In the genomic region with DNA sequence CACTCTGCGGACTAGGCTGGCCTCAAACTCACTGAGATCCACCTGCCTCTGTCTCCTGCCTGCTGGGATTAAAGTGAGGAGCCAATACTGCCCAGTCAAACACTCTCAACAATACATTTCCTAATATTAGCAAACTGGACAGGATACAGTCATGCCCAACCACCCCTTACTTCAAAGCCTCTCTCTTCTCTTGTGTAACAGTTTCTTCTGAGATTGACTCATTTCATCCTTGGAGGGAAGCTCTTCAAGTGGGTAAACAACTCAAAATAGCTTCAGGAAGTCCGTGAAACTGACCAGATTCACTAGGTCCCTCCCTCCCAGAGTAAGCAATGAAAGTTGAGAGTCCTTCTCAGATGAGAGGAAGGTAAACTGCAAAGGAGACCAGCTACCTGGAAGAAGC, we compare ENCODE assay signal across 25 mouse cellular contexts. TPM values are rescaled to one million over a fixed set of nuclear protein-coding genes. Genes with fewer than 3 reads are reported as not detected.
DNase-seq lines count a peak whose midpoint lies in the region; ATAC-seq and TF ChIP-seq lines count a peak whose summit lies in the region.
"Had no signal": no experiment of that assay in that cellular context is flagged by ENCODE, and none has a peak within 500 bp of the region (broad histone marks: within the 10 kb centered on the region; RNA-seq: fewer than 3 reads in every experiment).

No protein-coding gene starts in this region.

- WGBS in liver, postnatal 0 days (ENCODE audit: insufficient replicate concordance), result 45% methylated on average over 2 of the region's 2 CpGs
- 54% methylated on average over 2 of the region's 2 CpGs for WGBS in liver, embryonic 11.5 days
- WGBS in bone marrow, adult 2 months, result 44% methylated on average over 2 of the region's 2 CpGs
- 56% methylated on average over 2 of the region's 2 CpGs for WGBS in macrophage (ENCODE audit: missing documents)
- WGBS in heart, embryonic 12.5 days, result 56% methylated on average over 2 of the region's 2 CpGs

- no peaks in the 10 kb centered on the region for H3K36me3 ChIP-seq in liver, postnatal 0 days (replicated peaks; ENCODE audit: insufficient read depth, low read length)
- H3K36me3 ChIP-seq in liver, embryonic 11.5 days (ENCODE audit: control insufficient read depth, insufficient read depth, low read length), result no peaks in the 10 kb centered on the region
- H3K36me3 ChIP-seq in macrophage (ENCODE audit: inconsistent target), result no peaks in the 10 kb centered on the region
- H3K36me3 ChIP-seq in heart, embryonic 12.5 days, result no peaks in the 10 kb centered on the region
- H3K36me3 ChIP-seq: forebrain, embryonic 12.5 days; heart, embryonic 13.5 days; limb, embryonic 13.5 days; liver, embryonic 13.5 days; lung, embryonic 15.5 days; midbrain, embryonic 15.5 days had no signal

- H3K4me3 ChIP-seq in liver, postnatal 0 days (ENCODE audit: low read depth, low read length), result no peak overlapping the region
- no peak overlapping the region for H3K4me3 ChIP-seq in liver, embryonic 11.5 days (ENCODE audit: low read depth, low read length)
- no peak overlapping the region for H3K4me3 ChIP-seq in bone marrow, adult 2 months (replicated peaks; ENCODE audit: control insufficient read depth, low read depth, low read length)
- H3K4me3 ChIP-seq in macrophage (ENCODE audit: inconsistent target), result no peak overlapping the region
- no peak overlapping the region for H3K4me3 ChIP-seq in heart, embryonic 12.5 days
- H3K4me3 ChIP-seq: forebrain, embryonic 12.5 days; gastrocnemius, adult 2 months; heart, embryonic 13.5 days; limb, embryonic 13.5 days; liver, embryonic 13.5 days; lung, embryonic 15.5 days; midbrain, embryonic 15.5 days had no signal

- 0 out of 2 replicates have a peak, but pooled peaks have one; percentile 6 for ATAC-seq in liver, postnatal 0 days
- ATAC-seq in liver, embryonic 11.5 days (replicated peaks; ENCODE audit: low FRiP score), result no peak
- ATAC-seq in activated CD4-positive, CD25-positive, alpha-beta regulatory T cell, adult 4 months, result no peak
- no peak for ATAC-seq in heart, embryonic 12.5 days (ENCODE audit: insufficient number of reproducible peaks, low FRiP score)
- ATAC-seq: hindbrain, postnatal 0 days; intestine, embryonic 16.5 days; midbrain, embryonic 15.5 days had no signal

- peaks cover 8% of the 10 kb centered on the region for H3K79me2 ChIP-seq in macrophage (ENCODE audit: inconsistent target)

- no peak for DNase-seq in liver, postnatal 0 days
- DNase-seq in liver, embryonic 11.5 days (ENCODE audit: low spot score), result no peak
- peak; percentile 81 for DNase-seq in A20 (ENCODE audit: low read depth, low spot score)
- no peak for DNase-seq in heart, adult 9 months (ENCODE audit: low spot score in 2 of 2)
- DNase-seq: adrenal gland, postnatal 25 days; cerebellum, adult 11-12 months; cerebellum, postnatal 14 days; heart, adult 11 months; heart, postnatal 14 days; kidney, postnatal 36 days; liver, embryonic 13.5 days; thymus, postnatal 14 days had no signal

- TF ChIP-seq EP300 in liver, postnatal 0 days (IDR thresholded peaks at IDR 0.05; ENCODE audit: low read depth), result no peak

- no peaks in the 10 kb centered on the region for H3K9me3 ChIP-seq in liver, postnatal 0 days (ENCODE audit: low read length)
- H3K9me3 ChIP-seq in liver, embryonic 11.5 days (ENCODE audit: control insufficient read depth, low read length), result no peaks in the 10 kb centered on the region
- no peaks in the 10 kb centered on the region for H3K9me3 ChIP-seq in heart, embryonic 12.5 days (replicated peaks)
- H3K9me3 ChIP-seq: forebrain, embryonic 12.5 days; heart, embryonic 13.5 days; limb, embryonic 13.5 days; liver, embryonic 13.5 days; lung, embryonic 15.5 days; midbrain, embryonic 15.5 days had no signal

- peak overlapping the region; percentile 13; the same call in 1 of the 2 replicates for H3K27ac ChIP-seq in liver, postnatal 0 days (ENCODE audit: low read depth)
- no peak overlapping the region for H3K27ac ChIP-seq in liver, embryonic 11.5 days (ENCODE audit: low read depth, low read length)
- peak overlapping the region; percentile 73 for H3K27ac ChIP-seq in bone marrow, adult 2 months (ENCODE audit: control insufficient read depth, insufficient read depth, low read depth, low read length, poor library complexity)
- peak overlapping the region; percentile 93 for H3K27ac ChIP-seq in macrophage
- H3K27ac ChIP-seq in heart, embryonic 12.5 days (ENCODE audit: poor library complexity, severe bottlenecking), result no peak overlapping the region
- H3K27ac ChIP-seq: forebrain, embryonic 12.5 days; gastrocnemius, adult 2 months; heart, embryonic 13.5 days; hindbrain, postnatal 0 days; limb, embryonic 13.5 days; liver, embryonic 13.5 days; lung, embryonic 15.5 days; midbrain, embryonic 15.5 days; stomach, postnatal 0 days had no signal

- no peak for TF ChIP-seq CTCF in liver, postnatal 0 days (IDR thresholded peaks at IDR 0.05; ENCODE audit: low read depth)
- TF ChIP-seq CTCF in bone marrow, adult 2 months (IDR thresholded peaks at IDR 0.05; ENCODE audit: control insufficient read depth, insufficient read depth, low read length), result no peak

- H3K9ac ChIP-seq in liver, postnatal 0 days (replicated peaks), result no peak overlapping the region
- H3K9ac ChIP-seq in liver, embryonic 11.5 days (ENCODE audit: low read depth, low read length), result no peak overlapping the region
- H3K9ac ChIP-seq in heart, embryonic 12.5 days, result no peak overlapping the region
- H3K9ac ChIP-seq: forebrain, embryonic 12.5 days; heart, embryonic 13.5 days; limb, embryonic 13.5 days; liver, embryonic 13.5 days; lung, embryonic 15.5 days; midbrain, embryonic 15.5 days had no signal

- no peak overlapping the region for H3K4me2 ChIP-seq in liver, postnatal 0 days (ENCODE audit: low read depth, low read length)
- no peak overlapping the region for H3K4me2 ChIP-seq in liver, embryonic 11.5 days
- no peak overlapping the region for H3K4me2 ChIP-seq in heart, embryonic 12.5 days
- H3K4me2 ChIP-seq: forebrain, embryonic 12.5 days; heart, embryonic 13.5 days; limb, embryonic 13.5 days; liver, embryonic 13.5 days; lung, embryonic 15.5 days; midbrain, embryonic 15.5 days had no signal

- peaks cover 15% of the 10 kb centered on the region for H3K27me3 ChIP-seq in liver, postnatal 0 days (ENCODE audit: insufficient read depth, low read length)
- peaks cover 15% of the 10 kb centered on the region for H3K27me3 ChIP-seq in liver, embryonic 11.5 days (replicated peaks; ENCODE audit: control insufficient read depth, insufficient read depth, low read length)
- H3K27me3 ChIP-seq in heart, embryonic 12.5 days (replicated peaks), result peaks cover 30% of the 10 kb centered on the region

- no peak for TF ChIP-seq POLR2A in bone marrow, adult 2 months (IDR thresholded peaks at IDR 0.05; ENCODE audit: borderline replicate concordance, control insufficient read depth, low read depth, low read length)

- peaks cover 18% of the 10 kb centered on the region for H3K4me1 ChIP-seq in liver, postnatal 0 days (ENCODE audit: insufficient read depth)
- H3K4me1 ChIP-seq in liver, embryonic 11.5 days (replicated peaks; ENCODE audit: control insufficient read depth, insufficient read depth, low read length), result peaks cover 11% of the 10 kb centered on the region
- peaks cover 13% of the 10 kb centered on the region for H3K4me1 ChIP-seq in bone marrow, adult 2 months (ENCODE audit: control insufficient read depth, insufficient read depth, low read length)
- H3K4me1 ChIP-seq in heart, embryonic 12.5 days (replicated peaks), result peaks cover 17% of the 10 kb centered on the region

RNA-seq across cellular contexts. Expression of a gene that starts 3.6 kb away (rescaled TPM):
- 2.5 and 2.9 TPM in 2 replicates for polyA plus RNA-seq in liver, postnatal 0 days (2015; fragmentation: Nextera tagmentation; extraction: Ambion mirVana)
- 4.4 and 5.2 TPM in 2 replicates for polyA plus RNA-seq in liver, embryonic 11.5 days (2014; fragmentation: Nextera tagmentation; extraction: Ambion mirVana)
- polyA plus RNA-seq in bone marrow, adult 2 months (2011; ENCODE audit: insufficient read depth, insufficient read length, low replicate concordance, missing spikeins), result 3.0 and 10.2 TPM in 2 replicates
- total RNA-seq in macrophage (2018; cell fraction: chromatin; rRNA removed), result 10 to 100 TPM in 13 of 26 experiments, 1 to 10 TPM in 13; 1.5 to 48.4 (median 10.7) TPM
- total RNA-seq in macrophage (2018; cell fraction: cytosol; rRNA removed), result 10 to 100 TPM; 10.5 to 38.8 (median 20.5) TPM
- total RNA-seq in macrophage (2018; cell fraction: nucleus; rRNA removed), result 10 to 100 TPM in 15 of 26 experiments, 1 to 10 TPM in 11; 3.7 to 42.9 (median 10.8) TPM
- polyA plus RNA-seq in macrophage (2018), result 17.9 to 41.2 TPM (median 39.0 TPM) in 3 replicates
- 10 to 100 TPM; 61.0 to 67.4 TPM for polyA plus RNA-seq in activated CD4-positive, CD25-positive, alpha-beta regulatory T cell, adult 4 months (2017; shearing (Covaris generic))
- 0.63 and 0.80 TPM in 2 replicates for polyA plus RNA-seq in heart, embryonic 12.5 days (2016; fragmentation: Nextera tagmentation; extraction: Ambion mirVana)

RNA-seq across cellular contexts. Expression of a gene that starts 36.3 kb away (rescaled TPM):
- 31.8 and 32.3 TPM in 2 replicates for polyA plus RNA-seq in liver, postnatal 0 days (2015; fragmentation: Nextera tagmentation; extraction: Ambion mirVana)
- 23.1 and 26.2 TPM in 2 replicates for polyA plus RNA-seq in liver, embryonic 11.5 days (2014; fragmentation: Nextera tagmentation; extraction: Ambion mirVana)
- polyA plus RNA-seq in bone marrow, adult 2 months (2011; ENCODE audit: insufficient read depth, insufficient read length, low replicate concordance, missing spikeins), result 27.5 and 41.1 TPM in 2 replicates
- total RNA-seq in macrophage (2018; cell fraction: chromatin; rRNA removed), result 100 to 1,000 TPM in 16 of 26 experiments, 10 to 100 TPM in 10; 39.0 to 263 (median 106) TPM
- 100 to 1,000 TPM in 24 of 26 experiments, 10 to 100 TPM in 2; 89.0 to 237 (median 139) TPM for total RNA-seq in macrophage (2018; cell fraction: cytosol; rRNA removed)
- total RNA-seq in macrophage (2018; cell fraction: nucleus; rRNA removed), result 100 to 1,000 TPM in 13 of 26 experiments, 10 to 100 TPM in 13; 48.7 to 301 (median 97.5) TPM
- 133 to 174 TPM (median 144 TPM) in 3 replicates for polyA plus RNA-seq in macrophage (2018)
- polyA plus RNA-seq in activated CD4-positive, CD25-positive, alpha-beta regulatory T cell, adult 4 months (2017; shearing (Covaris generic)), result 10 to 100 TPM; 56.9 to 66.6 TPM
- 76.4 and 81.2 TPM in 2 replicates for polyA plus RNA-seq in heart, embryonic 12.5 days (2016; fragmentation: Nextera tagmentation; extraction: Ambion mirVana)

Comparison
In these comparisons a context has a peak if more than half of its experiments do, and no peak if none do; other contexts are left out.
1. H3K27ac ChIP-seq: peak in liver, postnatal 0 days (single experiment), bone marrow, adult 2 months (single experiment) and macrophage (single experiment); none in liver, embryonic 11.5 days (single experiment) and heart, embryonic 12.5 days (single experiment).